Mouse (Mus musculus) hindbrain, embryonic 10.5 days (tissue): ENCODE data around the gene U2af1. TPM values are rescaled to one million over a fixed set of nuclear protein-coding genes. Genes with fewer than 3 reads are reported as not detected.

ENCODE experiments used
- DNase-seq: peaks from one replicate; pipeline ENCODE4 v3.0.0-alpha.2; 2017; ENCODE audit warnings: low spot score
- H3K27ac ChIP-seq: fragments of 300-500 bp; sonication (generic); 2 replicates; pipeline ENCODE4 v1.5.1; 2016; ENCODE audit warnings: mild to moderate bottlenecking, moderate library complexity
- H3K27me3 ChIP-seq: fragments of 300-500 bp; sonication (generic); 2 replicates; pipeline ENCODE4 v1.6.1; 2016; ENCODE audit warnings: mild to moderate bottlenecking; ENCODE audit not compliant: poor library complexity, insufficient read depth, severe bottlenecking
- H3K36me3 ChIP-seq: fragments of 300-500 bp; sonication (generic); 2 replicates; pipeline ENCODE4 v1.6.1; 2016; ENCODE audit warnings: mild to moderate bottlenecking, moderate library complexity
- H3K4me1 ChIP-seq: fragments of 300-500 bp; sonication (generic); replicated peaks from 2 replicates; pipeline ENCODE4 v1.6.1; 2016; ENCODE audit warnings: mild to moderate bottlenecking
- H3K4me3 ChIP-seq: fragments of 300-500 bp; sonication (generic); 2 replicates; pipeline ENCODE4 v1.5.1; 2016; ENCODE audit warnings: mild to moderate bottlenecking, moderate library complexity
- H3K9me3 ChIP-seq: fragments of 300-500 bp; sonication (generic); 2 replicates; pipeline ENCODE4 v1.6.1; 2016; ENCODE audit warnings: mild to moderate bottlenecking, moderate library complexity
- WGBS: fragments of 180-500 bp; shearing (Covaris S2); methylation state at CpG from one replicate; pipeline ENCODE4 v1.1.7; 2016; 5-methylcytosine and 5-hydroxymethylcytosine counted together
- polyA plus RNA-seq: library from polyadenylated mRNA; unstranded; fragments of >200 nt; fragmentation: Nextera tagmentation; extraction: Ambion mirVana; gene quantifications from 2 replicates; pipeline ENCODE4 v1.2.1, GENCODE M21; 2016

Gene U2af1
- polyA plus RNA-seq, 1 experiment from 2014 or later = 344 TPM

- Histone ChIP-seq H3K4me1 (peaks cover 12% of the 10 kb centered on the region), H3K36me3 (no peaks in the 10 kb centered on the region), H3K9me3 (no peaks in the 10 kb centered on the region), H3K4me3 (no peak overlapping the region), H3K27ac (peak overlapping the region; percentile 82), H3K27me3 (0 out of 2 replicates have a peak, but pooled peaks cover 4% of the 10 kb centered on the region)
- peak; percentile 86 for DNase-seq
- WGBS = 16% methylated on average over 17 of the region's 17 CpGs
Observed at GRCm38 (mm10) chr17:31685514-31686224, 27.0 kb upstream of the U2af1 start.

- DNase-seq = no peak
- Histone ChIP-seq H3K27me3 (0 out of 2 replicates have a peak, but pooled peaks cover 4% of the 10 kb centered on the region), H3K9me3 (no peaks in the 10 kb centered on the region), H3K36me3 (no peaks in the 10 kb centered on the region), H3K4me3 (no peak overlapping the region), H3K4me1 (peaks cover 2% of the 10 kb centered on the region), H3K27ac (no peak overlapping the region)
- 78% methylated on average over 2 of the region's 2 CpGs for WGBS
Observed at GRCm38 (mm10) chr17:31680450-31680849, 21.8 kb upstream of the U2af1 start.

- H3K36me3 ChIP-seq = no peaks in the 10 kb centered on the region
- no peaks in the 10 kb centered on the region for H3K9me3 ChIP-seq
- no peak within 1 kb of the TSS for H3K4me3 ChIP-seq
- 82% methylated on average over 8 of the region's 8 CpGs for WGBS
- no peak for DNase-seq
- H3K4me1 ChIP-seq = no peaks in the 10 kb centered on the region; the same call in 1 of the 2 replicates
- H3K27ac ChIP-seq = 0 out of 2 replicates have a peak within 1 kb of the TSS, but pooled peaks have one; percentile 20
- H3K27me3 ChIP-seq = no peaks in the 10 kb centered on the region
Observed at GRCm38 (mm10) chr17:31677507-31677906, 18.8 kb upstream of the U2af1 start, which contains the start of gene Cryaa. Gene Cryaa (plus strand): TSS chr17:31677807.

GRCm38 (mm10) chr17:31674426-31674825 lies 15.7 kb upstream of the U2af1 start:
- Histone ChIP-seq H3K27ac (no peak overlapping the region), H3K27me3 (no peaks in the 10 kb centered on the region), H3K36me3 (no peaks in the 10 kb centered on the region), H3K4me3 (no peak overlapping the region), H3K9me3 (no peaks in the 10 kb centered on the region), H3K4me1 (peaks cover 28% of the 10 kb centered on the region)
- no peak for DNase-seq
- WGBS = 79% methylated on average over 1 of the region's 1 CpGs

- H3K9me3 ChIP-seq = no peaks in the 10 kb centered on the region
- no peaks in the 10 kb centered on the region for H3K36me3 ChIP-seq
- no peak overlapping the region for H3K4me3 ChIP-seq
- H3K27me3 ChIP-seq = no peaks in the 10 kb centered on the region
- peak overlapping the region; percentile 64; the same call in 1 of the 2 replicates for H3K27ac ChIP-seq
- DNase-seq = no peak
- H3K4me1 ChIP-seq = peaks cover 31% of the 10 kb centered on the region
- 89% methylated on average over 12 of the region's 12 CpGs for WGBS
Observed at GRCm38 (mm10) chr17:31672279-31672678, 13.6 kb upstream of the U2af1 start.

- no peak for DNase-seq
- H3K4me3 ChIP-seq = no peak overlapping the region
- WGBS = 78% methylated on average over 8 of the region's 8 CpGs
Observed at GRCm38 (mm10) chr17:31671698-31672097, 13.0 kb upstream of the U2af1 start.

GRCm38 (mm10) chr17:31670163-31670562 lies 11.5 kb upstream of the U2af1 start:
- no peaks in the 10 kb centered on the region for H3K9me3 ChIP-seq
- peak overlapping the region; percentile 9; the same call in 1 of the 2 replicates for H3K4me3 ChIP-seq
- H3K27ac ChIP-seq = peak overlapping the region; percentile 84
- H3K27me3 ChIP-seq = no peaks in the 10 kb centered on the region
- no peaks in the 10 kb centered on the region for H3K36me3 ChIP-seq
- WGBS = 4% methylated on average over 11 of the region's 11 CpGs
- H3K4me1 ChIP-seq = peaks cover 31% of the 10 kb centered on the region
- peak; percentile 83 for DNase-seq

More at GRCm38 (mm10) chr17:31671698-31672097, 13.0 kb upstream of the U2af1 start:
- Histone ChIP-seq H3K27ac (peak overlapping the region; percentile 64; the same call in 1 of the 2 replicates), H3K27me3 (no peaks in the 10 kb centered on the region), H3K4me1 (peaks cover 31% of the 10 kb centered on the region), H3K9me3 (no peaks in the 10 kb centered on the region), H3K36me3 (no peaks in the 10 kb centered on the region)

GRCm38 (mm10) chr17:31668306-31668705 lies 9.6 kb upstream of the U2af1 start:
- no peaks in the 10 kb centered on the region for H3K27me3 ChIP-seq
- WGBS = 79% methylated on average over 9 of the region's 9 CpGs
- no peak overlapping the region for H3K27ac ChIP-seq
- H3K4me1 ChIP-seq = peaks cover 36% of the 10 kb centered on the region
- H3K9me3 ChIP-seq = no peaks in the 10 kb centered on the region
- no peaks in the 10 kb centered on the region for H3K36me3 ChIP-seq
- H3K4me3 ChIP-seq = no peak overlapping the region
- no peak for DNase-seq

GRCm38 (mm10) chr17:31664760-31665159 lies 6.1 kb upstream of the U2af1 start:
- Histone ChIP-seq H3K9me3 (no peaks in the 10 kb centered on the region), H3K27ac (no peak overlapping the region), H3K27me3 (no peaks in the 10 kb centered on the region), H3K36me3 (no peaks in the 10 kb centered on the region), H3K4me1 (peaks cover 11% of the 10 kb centered on the region), H3K4me3 (no peak overlapping the region)
- WGBS = 17% methylated on average over 4 of the region's 4 CpGs
- peak; percentile 75 for DNase-seq

GRCm38 (mm10) chr17:31662855-31663254 lies 4.2 kb upstream of the U2af1 start:
- H3K9me3 ChIP-seq = no peaks in the 10 kb centered on the region
- no peaks in the 10 kb centered on the region for H3K36me3 ChIP-seq
- no peak for DNase-seq
- peaks cover 12% of the 10 kb centered on the region for H3K4me1 ChIP-seq
- no peaks in the 10 kb centered on the region for H3K27me3 ChIP-seq
- no peak overlapping the region for H3K27ac ChIP-seq
- no peak overlapping the region for H3K4me3 ChIP-seq

- WGBS = 77% methylated on average over 8 of the region's 8 CpGs
- Histone ChIP-seq H3K4me3 (no peak overlapping the region), H3K36me3 (peaks cover 17% of the 10 kb centered on the region), H3K27me3 (no peaks in the 10 kb centered on the region), H3K27ac (no peak overlapping the region), H3K4me1 (peaks cover 22% of the 10 kb centered on the region), H3K9me3 (no peaks in the 10 kb centered on the region)
- DNase-seq = no peak
Observed at GRCm38 (mm10) chr17:31660661-31661250, 2.1 kb upstream of the U2af1 start.

- WGBS = under 1% methylated on average over 27 of the region's 27 CpGs
Observed at GRCm38 (mm10) chr17:31658136-31658467, 590 bp downstream of the U2af1 start.

More at GRCm38 (mm10) chr17:31658136-31658467, 590 bp downstream of the U2af1 start:
- peak overlapping the region; percentile 98 for H3K27ac ChIP-seq
- peaks cover 20% of the 10 kb centered on the region for H3K4me1 ChIP-seq
- no peaks in the 10 kb centered on the region for H3K9me3 ChIP-seq
- H3K36me3 ChIP-seq = peaks cover 44% of the 10 kb centered on the region
- DNase-seq = no peak
- no peaks in the 10 kb centered on the region for H3K27me3 ChIP-seq
- H3K4me3 ChIP-seq = peak overlapping the region; percentile 99
